Mouse (Mus musculus) forebrain, embryonic 10.5 days (tissue): Measurements from ENCODE around the gene Surf1. TPM values are rescaled to one million over a fixed set of nuclear protein-coding genes. Genes with fewer than 3 reads are reported as not detected.

Source experiments
- DNase-seq: peaks from one replicate; pipeline ENCODE4 v3.0.0-alpha.2; 2017; ENCODE audit warnings: low spot score; ENCODE audit errors: extremely low spot score
- H3K27ac ChIP-seq: fragments of 300-500 bp; sonication (generic); 2 replicates; pipeline ENCODE4 v1.5.1; 2016; ENCODE audit warnings: mild to moderate bottlenecking
- H3K27me3 ChIP-seq: fragments of 300-500 bp; sonication (generic); 2 replicates; pipeline ENCODE4 v1.6.1; 2016; ENCODE audit warnings: mild to moderate bottlenecking; ENCODE audit not compliant: poor library complexity, severe bottlenecking
- H3K36me3 ChIP-seq: fragments of 300-500 bp; sonication (generic); replicated peaks from 2 replicates; pipeline ENCODE4 v1.6.1; 2016; ENCODE audit warnings: mild to moderate bottlenecking, moderate library complexity
- H3K4me1 ChIP-seq: fragments of 300-500 bp; sonication (generic); 2 replicates; pipeline ENCODE4 v1.6.1; 2016
- H3K4me3 ChIP-seq: fragments of 300-500 bp; sonication (generic); 2 replicates; pipeline ENCODE4 v1.5.1; 2016; ENCODE audit warnings: mild to moderate bottlenecking, moderate library complexity
- H3K9me3 ChIP-seq: fragments of 300-500 bp; sonication (generic); 2 replicates; pipeline ENCODE4 v1.6.1; 2016; ENCODE audit warnings: mild to moderate bottlenecking, moderate library complexity
- WGBS: fragments of 180-500 bp; shearing (Covaris S2); methylation state at CpG from one replicate; pipeline ENCODE4 v1.1.7; 2016; 5-methylcytosine and 5-hydroxymethylcytosine counted together
- polyA plus RNA-seq: library from polyadenylated mRNA; unstranded; fragments of >200 nt; fragmentation: Nextera tagmentation; extraction: Ambion mirVana; gene quantifications from 2 replicates; pipeline ENCODE4 v1.2.1, GENCODE M21; 2016

Gene Surf1
- polyA plus RNA-seq, 1 experiment from 2014 or later, result 47.3 TPM

- WGBS, result 81% methylated on average over 3 of the region's 3 CpGs
- no peak overlapping the region for H3K4me3 ChIP-seq
- 0 out of 2 replicates have a peak, but pooled peaks cover 4% of the 10 kb centered on the region for H3K36me3 ChIP-seq
- H3K9me3 ChIP-seq, result no peaks in the 10 kb centered on the region
- no peaks in the 10 kb centered on the region for H3K27me3 ChIP-seq
- no peak overlapping the region for H3K27ac ChIP-seq
- DNase-seq, result no peak
- no peaks in the 10 kb centered on the region for H3K4me1 ChIP-seq
Observed at GRCm38 (mm10) chr2:26943253-26943652, 26.9 kb upstream of the Surf1 start.

GRCm38 (mm10) chr2:26941539-26941938, 25.2 kb upstream of the Surf1 start:
- Histone ChIP-seq H3K4me1 (no peaks in the 10 kb centered on the region), H3K9me3 (no peaks in the 10 kb centered on the region), H3K4me3 (no peak overlapping the region), H3K27ac (no peak overlapping the region), H3K27me3 (no peaks in the 10 kb centered on the region), H3K36me3 (no peaks in the 10 kb centered on the region)
- WGBS, result 46% methylated on average over 5 of the region's 5 CpGs
- no peak for DNase-seq

GRCm38 (mm10) chr2:26936425-26936824, 20.1 kb upstream of the Surf1 start:
- Histone ChIP-seq H3K27ac (no peak overlapping the region), H3K4me1 (peaks cover 25% of the 10 kb centered on the region), H3K9me3 (no peaks in the 10 kb centered on the region), H3K4me3 (no peak overlapping the region), H3K36me3 (peaks cover 5% of the 10 kb centered on the region), H3K27me3 (no peaks in the 10 kb centered on the region)
- 77% methylated on average over 1 of the region's 1 CpGs for WGBS
- no peak for DNase-seq

- WGBS, result 98% methylated on average over 2 of the region's 2 CpGs
- no peak for DNase-seq
- H3K4me3 ChIP-seq, result no peak overlapping the region
- no peak overlapping the region for H3K27ac ChIP-seq
- H3K4me1 ChIP-seq, result peaks cover 36% of the 10 kb centered on the region
- H3K9me3 ChIP-seq, result no peaks in the 10 kb centered on the region
- peaks cover 16% of the 10 kb centered on the region for H3K36me3 ChIP-seq
- H3K27me3 ChIP-seq, result no peaks in the 10 kb centered on the region
Observed at GRCm38 (mm10) chr2:26935286-26935685, 19.0 kb upstream of the Surf1 start.

- Histone ChIP-seq H3K36me3 (peaks cover 34% of the 10 kb centered on the region), H3K4me1 (peaks cover 37% of the 10 kb centered on the region), H3K27ac (peak within 1 kb of the TSS; percentile 96), H3K27me3 (no peaks in the 10 kb centered on the region), H3K4me3 (peak within 1 kb of the TSS; percentile 80), H3K9me3 (no peaks in the 10 kb centered on the region)
- peak; percentile 96 for DNase-seq
- under 1% methylated on average over 69 of the region's 70 CpGs for WGBS
Observed at GRCm38 (mm10) chr2:26933304-26934055, 17.1 kb upstream of the Surf1 start, which contains the start of the genes Surf4 and Stkld1. TSS of gene Surf4 (minus strand) at chr2:26933928. TSS of gene Stkld1 (plus strand) at chr2:26934047.

- Histone ChIP-seq H3K27ac (peak overlapping the region; percentile 96), H3K27me3 (no peaks in the 10 kb centered on the region), H3K9me3 (no peaks in the 10 kb centered on the region), H3K4me3 (peak overlapping the region; percentile 80), H3K4me1 (peaks cover 37% of the 10 kb centered on the region), H3K36me3 (peaks cover 42% of the 10 kb centered on the region)
- WGBS, result 3% methylated on average over 49 of the region's 49 CpGs
- DNase-seq, result no peak
Observed at GRCm38 (mm10) chr2:26932473-26933303, 16.4 kb upstream of the Surf1 start.

GRCm38 (mm10) chr2:26930390-26930789, 14.1 kb upstream of the Surf1 start:
- H3K36me3 ChIP-seq, result peaks cover 65% of the 10 kb centered on the region

GRCm38 (mm10) chr2:26927745-26928476, 11.6 kb upstream of the Surf1 start:
- H3K36me3 ChIP-seq, result peaks cover 90% of the 10 kb centered on the region
- no peak overlapping the region for H3K4me3 ChIP-seq
- 86% methylated on average over 6 of the region's 6 CpGs for WGBS

More at GRCm38 (mm10) chr2:26930390-26930789, 14.1 kb upstream of the Surf1 start:
- DNase-seq, result peak; percentile 58
- H3K4me1 ChIP-seq, result peaks cover 37% of the 10 kb centered on the region
- H3K27ac ChIP-seq, result no peak overlapping the region
- no peaks in the 10 kb centered on the region for H3K9me3 ChIP-seq
- H3K4me3 ChIP-seq, result peak overlapping the region; percentile 6
- WGBS, result 60% methylated on average over 1 of the region's 1 CpGs
- no peaks in the 10 kb centered on the region for H3K27me3 ChIP-seq

GRCm38 (mm10) chr2:26921784-26922183, 5.5 kb upstream of the Surf1 start:
- peaks cover 15% of the 10 kb centered on the region for H3K4me1 ChIP-seq
- no peaks in the 10 kb centered on the region for H3K9me3 ChIP-seq
- peaks cover 98% of the 10 kb centered on the region for H3K36me3 ChIP-seq
- H3K4me3 ChIP-seq, result no peak overlapping the region
- no peak for DNase-seq
- 90% methylated on average over 9 of the region's 9 CpGs for WGBS
- no peak overlapping the region for H3K27ac ChIP-seq
- H3K27me3 ChIP-seq, result no peaks in the 10 kb centered on the region

More at GRCm38 (mm10) chr2:26927745-26928476, 11.6 kb upstream of the Surf1 start:
- Histone ChIP-seq H3K9me3 (no peaks in the 10 kb centered on the region), H3K27me3 (no peaks in the 10 kb centered on the region), H3K4me1 (peaks cover 27% of the 10 kb centered on the region), H3K27ac (no peak overlapping the region)
- DNase-seq, result no peak

GRCm38 (mm10) chr2:26920190-26920855, 4.0 kb upstream of the Surf1 start:
- Histone ChIP-seq H3K27me3 (no peaks in the 10 kb centered on the region), H3K9me3 (no peaks in the 10 kb centered on the region), H3K4me1 (peaks cover 29% of the 10 kb centered on the region), H3K4me3 (no peak overlapping the region), H3K36me3 (peaks cover 83% of the 10 kb centered on the region), H3K27ac (no peak overlapping the region)
- WGBS, result 88% methylated on average over 6 of the region's 6 CpGs
- DNase-seq, result no peak

- 93% methylated on average over 3 of the region's 3 CpGs for WGBS
- Histone ChIP-seq H3K36me3 (peaks cover 78% of the 10 kb centered on the region), H3K27ac (no peak overlapping the region)
Observed at GRCm38 (mm10) chr2:26919684-26920083, 3.4 kb upstream of the Surf1 start.

GRCm38 (mm10) chr2:26916738-26917137, 408 bp upstream of the Surf1 start:
- Histone ChIP-seq H3K4me3 (peak overlapping the region; percentile 73), H3K36me3 (peaks cover 78% of the 10 kb centered on the region), H3K4me1 (peaks cover 58% of the 10 kb centered on the region), H3K27ac (peak overlapping the region; percentile 86), H3K27me3 (no peaks in the 10 kb centered on the region), H3K9me3 (no peaks in the 10 kb centered on the region)
- DNase-seq, result no peak
- WGBS, result 4% methylated on average over 13 of the region's 13 CpGs

More at GRCm38 (mm10) chr2:26919684-26920083, 3.4 kb upstream of the Surf1 start:
- peaks cover 36% of the 10 kb centered on the region for H3K4me1 ChIP-seq
- DNase-seq, result no peak
- no peaks in the 10 kb centered on the region for H3K27me3 ChIP-seq
- H3K4me3 ChIP-seq, result no peak overlapping the region
- no peaks in the 10 kb centered on the region for H3K9me3 ChIP-seq
